Mouse (Mus musculus): ENCODE measurements around the gene Tmem97. TPM values are rescaled to one million over a fixed set of nuclear protein-coding genes. Genes with fewer than 3 reads are reported as not detected.

Tmem97 gene
- polyA plus RNA-seq, 2 experiments: 34.2 to 116 TPM

GRCm38 (mm10) chr11:78568827-78569226, 18.2 kb upstream of the Tmem97 start:
- Histone ChIP-seq H3K9me3 (ENCODE audit: control insufficient read depth, low read length) (no peaks in the 10 kb centered on the region), H3K27me3 (ENCODE audit: control insufficient read depth, insufficient read depth, low read length) (no peaks in the 10 kb centered on the region), H3K4me1 (replicated peaks; ENCODE audit: control insufficient read depth in 2 of 2, insufficient read depth in 2 of 2, low read length in 1 of 2) (peaks cover 0 to 7% of the 10 kb centered on the region in 2 experiments; a peak in 2 of 4 replicates), H3K36me3 (replicated peaks; ENCODE audit: control insufficient read depth, insufficient read depth, low read depth) (no peaks in the 10 kb centered on the region), H3K27ac (no peak overlapping the region), H3K4me2 (ENCODE audit: low read depth) (no peak overlapping the region), H3K9ac (replicated peaks) (no peak overlapping the region), H3K4me3 (ENCODE audit: insufficient read depth in 1 of 2, low read depth in 2 of 2, low read length in 2 of 2) (no peak overlapping the region)
- DNase-seq (ENCODE audit: low read depth in 3 of 3, low spot score in 3 of 3) (no peak), ATAC-seq (ENCODE audit: insufficient read depth) (no peak)
- TF ChIP-seq EP300 (IDR thresholded peaks at IDR 0.05; ENCODE audit: low read depth) (no peak), CTCF (IDR thresholded peaks at IDR 0.05; ENCODE audit: low read depth) (no peak)
- WGBS (ENCODE audit: insufficient replicate concordance): 78% methylated on average over 10 of the region's 10 CpGs

DNA sequence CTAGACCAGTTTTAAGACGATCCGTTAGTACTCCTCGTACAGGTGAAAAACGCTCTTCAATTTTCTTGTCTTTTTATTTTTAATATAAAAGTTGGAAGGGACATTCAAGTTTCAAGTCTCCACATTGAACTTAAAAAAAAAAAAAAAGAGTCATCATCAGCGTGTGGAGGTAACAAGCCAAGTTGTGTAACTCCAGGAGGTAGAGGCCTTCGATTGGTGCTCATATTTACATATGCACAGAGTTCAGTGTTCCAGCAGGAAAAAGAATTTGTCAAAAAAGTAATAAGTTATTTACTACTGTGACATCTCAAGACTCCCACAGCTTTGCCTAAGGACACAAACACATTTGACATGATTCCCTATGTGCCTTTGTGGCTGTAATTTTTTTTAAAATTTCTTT, 17.0 kb upstream of the Tmem97 start:
- Histone ChIP-seq H3K27me3 (ENCODE audit: control insufficient read depth, insufficient read depth, low read length) (no peaks in the 10 kb centered on the region), H3K9me3 (ENCODE audit: control insufficient read depth, low read length) (no peaks in the 10 kb centered on the region), H3K9ac (replicated peaks) (no peak overlapping the region), H3K4me3 (ENCODE audit: insufficient read depth in 1 of 2, low read depth in 2 of 2, low read length in 2 of 2) (no peak overlapping the region), H3K27ac (no peak overlapping the region), H3K36me3 (replicated peaks; ENCODE audit: control insufficient read depth, insufficient read depth, low read depth) (no peaks in the 10 kb centered on the region), H3K4me1 (replicated peaks; ENCODE audit: control insufficient read depth in 2 of 2, insufficient read depth in 2 of 2, low read length in 1 of 2) (peaks cover 0 to 7% of the 10 kb centered on the region in 2 experiments; a peak in 2 of 4 replicates), H3K4me2 (ENCODE audit: low read depth) (no peak overlapping the region)
- DNase-seq (ENCODE audit: low read depth in 3 of 3, low spot score in 3 of 3) (no peak), ATAC-seq (ENCODE audit: insufficient read depth) (no peak)
- TF ChIP-seq EP300 (IDR thresholded peaks at IDR 0.05; ENCODE audit: low read depth) (no peak), CTCF (IDR thresholded peaks at IDR 0.05; ENCODE audit: low read depth) (no peak)
- 65% methylated on average over 6 of the region's 6 CpGs for WGBS (ENCODE audit: insufficient replicate concordance)

GRCm38 (mm10) chr11:78566775-78567174, 16.2 kb upstream of the Tmem97 start:
- no peak overlapping the region for H3K4me3 ChIP-seq (ENCODE audit: insufficient read depth in 1 of 2, low read depth in 2 of 2, low read length in 2 of 2)
- 0 out of 2 replicates have a peak, but pooled peaks have one; percentile 31 for ATAC-seq (ENCODE audit: insufficient read depth)
- peaks cover 0 to 7% of the 10 kb centered on the region in 2 experiments; a peak in 2 of 4 replicates for H3K4me1 ChIP-seq (replicated peaks; ENCODE audit: control insufficient read depth in 2 of 2, insufficient read depth in 2 of 2, low read length in 1 of 2)
- no peak overlapping the region for H3K9ac ChIP-seq (replicated peaks)
- H3K27me3 ChIP-seq (ENCODE audit: control insufficient read depth, insufficient read depth, low read length): no peaks in the 10 kb centered on the region
- H3K4me2 ChIP-seq (ENCODE audit: low read depth): no peak overlapping the region
- no peaks in the 10 kb centered on the region for H3K36me3 ChIP-seq (replicated peaks; ENCODE audit: control insufficient read depth, insufficient read depth, low read depth)
- TF ChIP-seq EP300 (IDR thresholded peaks at IDR 0.05; ENCODE audit: low read depth) (no peak), CTCF (IDR thresholded peaks at IDR 0.05; ENCODE audit: low read depth) (no peak)
- DNase-seq (ENCODE audit: low read depth in 3 of 3, low spot score in 3 of 3): no peak
- 28% methylated on average over 6 of the region's 6 CpGs for WGBS (ENCODE audit: insufficient replicate concordance)
- no peak overlapping the region for H3K27ac ChIP-seq
- H3K9me3 ChIP-seq (ENCODE audit: control insufficient read depth, low read length): no peaks in the 10 kb centered on the region

DNA sequence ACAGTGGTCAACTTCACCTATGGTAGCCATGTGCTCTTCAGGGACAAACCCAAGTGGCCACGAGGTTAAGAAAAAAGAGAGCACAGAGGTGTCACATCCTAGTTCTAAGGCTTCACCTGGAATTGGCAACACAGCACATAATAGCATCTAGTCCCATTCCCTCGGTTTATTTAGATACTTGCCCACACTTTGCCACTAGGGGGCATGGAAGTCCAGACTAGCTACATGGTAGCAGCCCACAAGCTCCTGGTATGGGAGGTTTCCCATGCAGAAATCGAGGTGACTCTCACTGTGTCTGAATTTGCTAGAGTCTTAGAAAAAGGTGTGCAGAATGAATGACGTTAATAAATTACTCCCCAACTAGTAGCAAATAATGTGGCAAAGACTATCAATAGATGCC, 9.9 kb upstream of the Tmem97 start:
- no peaks in the 10 kb centered on the region for H3K9me3 ChIP-seq (ENCODE audit: control insufficient read depth, low read length)
- peaks cover 0 to 12% of the 10 kb centered on the region in 2 experiments; a peak in 2 of 4 replicates for H3K4me1 ChIP-seq (replicated peaks; ENCODE audit: control insufficient read depth in 2 of 2, insufficient read depth in 2 of 2, low read length in 1 of 2)
- DNase-seq (ENCODE audit: low read depth in 3 of 3, low spot score in 3 of 3) (no peak), ATAC-seq (ENCODE audit: insufficient read depth) (no peak)
- no peak overlapping the region for H3K4me2 ChIP-seq (ENCODE audit: low read depth)
- H3K27me3 ChIP-seq (ENCODE audit: control insufficient read depth, insufficient read depth, low read length): no peaks in the 10 kb centered on the region
- TF ChIP-seq EP300 (IDR thresholded peaks at IDR 0.05; ENCODE audit: low read depth) (no peak), CTCF (IDR thresholded peaks at IDR 0.05; ENCODE audit: low read depth) (peak; percentile 84)
- H3K27ac ChIP-seq: no peak overlapping the region
- H3K4me3 ChIP-seq (ENCODE audit: insufficient read depth in 1 of 2, low read depth in 2 of 2, low read length in 2 of 2): no peak overlapping the region
- no peak overlapping the region for H3K9ac ChIP-seq (replicated peaks)
- 5% methylated on average over 4 of the region's 4 CpGs for WGBS (ENCODE audit: insufficient replicate concordance)
- no peaks in the 10 kb centered on the region for H3K36me3 ChIP-seq (replicated peaks; ENCODE audit: control insufficient read depth, insufficient read depth, low read depth)

DNA sequence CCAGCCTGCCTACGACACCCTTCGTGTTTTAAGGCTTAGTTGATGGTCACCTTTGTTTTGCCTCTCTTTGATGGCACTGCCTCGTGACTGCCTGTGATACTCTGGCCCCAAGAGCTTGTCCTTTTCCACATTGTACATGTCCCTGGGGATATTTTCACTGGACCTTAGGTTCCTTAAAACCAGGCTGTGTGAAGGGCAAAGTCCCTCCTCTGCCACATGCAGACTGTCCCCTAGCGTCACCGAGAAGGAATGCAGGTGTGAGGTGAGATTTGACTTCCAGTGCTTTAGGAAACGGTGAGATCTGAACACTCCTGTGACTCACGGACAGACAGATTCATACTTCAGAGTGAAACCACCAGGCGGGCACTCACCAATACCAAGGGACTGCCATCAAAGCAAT, 6.7 kb upstream of the Tmem97 start:
- H3K4me1 ChIP-seq (replicated peaks; ENCODE audit: control insufficient read depth in 2 of 2, insufficient read depth in 2 of 2, low read length in 1 of 2): peaks cover 0 to 16% of the 10 kb centered on the region in 2 experiments
- no peak overlapping the region for H3K27ac ChIP-seq
- H3K27me3 ChIP-seq (ENCODE audit: control insufficient read depth, insufficient read depth, low read length): no peaks in the 10 kb centered on the region
- no peak for ATAC-seq (ENCODE audit: insufficient read depth)
- H3K9ac ChIP-seq (replicated peaks): no peak overlapping the region
- no peaks in the 10 kb centered on the region for H3K9me3 ChIP-seq (ENCODE audit: control insufficient read depth, low read length)
- no peak for DNase-seq (ENCODE audit: low read depth in 3 of 3, low spot score in 3 of 3)
- WGBS (ENCODE audit: insufficient replicate concordance): 53% methylated on average over 8 of the region's 8 CpGs
- no peaks in the 10 kb centered on the region for H3K36me3 ChIP-seq (replicated peaks; ENCODE audit: control insufficient read depth, insufficient read depth, low read depth)
- H3K4me2 ChIP-seq (ENCODE audit: low read depth): no peak overlapping the region
- TF ChIP-seq CTCF (IDR thresholded peaks at IDR 0.05; ENCODE audit: low read depth) (peak; percentile 59), EP300 (IDR thresholded peaks at IDR 0.05; ENCODE audit: low read depth) (no peak)
- H3K4me3 ChIP-seq (ENCODE audit: insufficient read depth in 1 of 2, low read depth in 2 of 2, low read length in 2 of 2): no peak overlapping the region
